Mouse (Mus musculus) adrenal gland (tissue): ENCODE measurements around the gene Wwox.

Source experiments
- intact Hi-C: fragments of 180-260 bp; cut with DNase I; formaldehyde crosslinking; loops from one replicate; pipeline ENCODE4 v1.15.1; 2025

The Wwox gene

DNA sequence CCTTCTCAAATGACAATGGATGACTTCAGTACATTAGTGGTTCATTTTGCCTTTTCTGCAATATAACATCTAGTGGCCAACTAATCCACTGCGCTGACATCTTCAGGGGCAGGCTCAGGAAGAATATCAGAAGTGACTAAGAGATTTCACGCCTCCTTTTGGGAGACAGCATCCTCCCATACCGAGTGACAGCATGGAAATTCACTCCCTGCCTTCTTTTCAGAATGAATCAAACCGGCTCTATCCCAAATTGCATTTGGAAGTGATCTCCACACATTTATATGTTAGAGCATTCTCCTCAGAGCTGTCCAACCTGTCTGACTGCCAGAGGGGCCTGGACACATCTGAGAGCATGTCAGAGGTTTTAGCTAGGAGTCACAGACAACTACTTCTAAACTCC lies 940.6 kb downstream of the Wwox start:
- intact Hi-C loops = no loop called here

GRCm38 (mm10) chr8:115390921-115391504 lies 951.6 kb downstream of the Wwox start:
- intact Hi-C loops = loop anchor here (10.0 kb wide), 1 partner anchor 296 kb away; no protein-coding TSS in a partner anchor

DNA sequence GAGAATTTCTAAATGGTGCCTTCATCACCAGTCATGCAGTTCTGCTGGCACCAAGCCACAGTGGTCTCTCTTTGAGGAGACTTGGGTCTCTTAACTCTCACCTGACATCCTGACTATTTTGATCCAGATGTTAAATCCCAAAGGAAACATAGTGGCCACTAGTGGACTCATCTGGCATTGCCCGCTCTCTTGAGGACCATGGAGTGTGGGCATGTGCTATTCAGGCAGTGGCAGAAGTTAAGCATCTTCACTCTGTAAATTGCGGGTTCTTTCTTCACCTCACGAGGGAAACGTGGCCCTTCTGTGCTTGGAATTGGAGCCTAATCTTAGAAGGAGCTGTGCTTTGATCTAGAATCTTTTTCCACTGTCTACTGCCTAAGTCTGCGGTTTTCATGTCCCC lies 956.4 kb downstream of the Wwox start:
- intact Hi-C loops = loop anchor here (10.0 kb wide), 1 partner anchor 301 kb away; no protein-coding TSS in a partner anchor

GRCm38 (mm10) chr8:115397981-115398380 lies 958.5 kb downstream of the Wwox start:
- intact Hi-C loops = loop anchor here (10.0 kb wide), 1 partner anchor 303 kb away; no protein-coding TSS in a partner anchor

GRCm38 (mm10) chr8:115400013-115400720 lies 960.7 kb downstream of the Wwox start:
- intact Hi-C loops = loop anchor here (5.0 to 10.0 kb wide), 3 partner anchors 307 to 1035 kb away; partner anchors contain the start of gene Maf
